Mouse (Mus musculus) heart, postnatal 10 days (tissue): ENCODE results near the gene Scgb1a1. TPM values are rescaled to one million over a fixed set of nuclear protein-coding genes. Genes with fewer than 3 reads are reported as not detected.

Source experiments
- DNase-seq, 2 experiments: peaks; one replicate each; pipeline ENCODE4 v3.0.0; 2021
- intact Hi-C: fragments of 180-260 bp; cut with DNase I; formaldehyde crosslinking; loops from one replicate; pipeline ENCODE4 v1.15.1; 2025
- total RNA-seq, 2 experiments: library from RNA; stranded (reverse); gene quantifications; 2 replicates each; pipeline ENCODE4 v1.2.3; 2021

Scgb1a1 gene
- total RNA-seq, 2 experiments from 2014 or later = 4.2 TPM; not detected in 1

GRCm38 (mm10) chr19:9047946-9048387 is 39.8 kb downstream of the Scgb1a1 start:
- intact Hi-C loops = no loop called here
- DNase-seq = no peak

- no peak for DNase-seq
- intact Hi-C loops = no loop called here
These were observed 40.4 kb downstream of the Scgb1a1 start for GRCm38 (mm10) chr19:9047207-9047945.

- no peak for DNase-seq
- intact Hi-C loops = no loop called here
These were observed 43.5 kb downstream of the Scgb1a1 start for GRCm38 (mm10) chr19:9044291-9044690.

- intact Hi-C loops = no loop called here
- no peak for DNase-seq
These were observed 44.6 kb downstream of the Scgb1a1 start for GRCm38 (mm10) chr19:9043123-9043522.

GRCm38 (mm10) chr19:9041074-9041473 is 46.7 kb downstream of the Scgb1a1 start:
- intact Hi-C loops = no loop called here
- DNase-seq = no peak

GRCm38 (mm10) chr19:9040649-9041048 is 47.1 kb downstream of the Scgb1a1 start:
- intact Hi-C loops = no loop called here
- DNase-seq = no peak

GRCm38 (mm10) chr19:9039928-9040327 is 47.8 kb downstream of the Scgb1a1 start:
- no peak for DNase-seq
- intact Hi-C loops = no loop called here

- intact Hi-C loops = no loop called here
- DNase-seq = no peak
These were observed 48.5 kb downstream of the Scgb1a1 start for GRCm38 (mm10) chr19:9039266-9039665.

- intact Hi-C loops = no loop called here
- no peak for DNase-seq
These were observed 49.6 kb downstream of the Scgb1a1 start for GRCm38 (mm10) chr19:9038136-9038535.

- DNase-seq = no peak
- intact Hi-C loops = no loop called here
These were observed 52.7 kb downstream of the Scgb1a1 start for GRCm38 (mm10) chr19:9035101-9035500.

- intact Hi-C loops = no loop called here
- no peak for DNase-seq
These were observed 53.3 kb downstream of the Scgb1a1 start for GRCm38 (mm10) chr19:9034480-9034879.

Other genes starting within 250 kb of the Scgb1a1 start
- gene Gng3, start 248.8 kb downstream of the Scgb1a1 start, total RNA-seq = not detected
- 1 to 10 TPM; 4.2 to 5.1 TPM for gene Lrrn4cl, start 237.2 kb downstream of the Scgb1a1 start, total RNA-seq
- 100 to 1,000 TPM; 123 to 126 TPM for gene Ubxn1, start 216.5 kb downstream of the Scgb1a1 start, total RNA-seq
- gene Uqcc3, start 207.0 kb downstream of the Scgb1a1 start, total RNA-seq = 10 to 100 TPM; 50.4 to 58.1 TPM
- 1 to 10 TPM; 2.0 to 9.8 TPM for gene Lbhd1, start 204.2 kb downstream of the Scgb1a1 start, total RNA-seq
- gene Gm49403, start 204.0 kb downstream of the Scgb1a1 start, total RNA-seq = not detected
- gene 1810009A15Rik, start 199.1 kb downstream of the Scgb1a1 start, total RNA-seq = 10 to 100 TPM; 16.6 to 23.0 TPM
- 1 to 10 TPM in 1 of 2 experiments, not detected in 1; 6.4 TPM for gene Gm49416, start 199.0 kb downstream of the Scgb1a1 start, total RNA-seq
- 10 to 100 TPM; 14.5 to 17.1 TPM for gene Ints5, start 195.0 kb downstream of the Scgb1a1 start, total RNA-seq
- 10 to 100 TPM; 69.3 to 74.5 TPM for gene Ganab, start 189.9 kb downstream of the Scgb1a1 start, total RNA-seq
- 10 to 100 TPM; 38.7 to 41.8 TPM for gene B3gat3, start 167.6 kb downstream of the Scgb1a1 start, total RNA-seq
- 1 to 10 TPM; 6.5 to 7.1 TPM for gene Rom1, start 158.6 kb downstream of the Scgb1a1 start, total RNA-seq
- gene Eml3, start 158.4 kb downstream of the Scgb1a1 start, total RNA-seq = 10 to 100 TPM; 16.7 to 18.7 TPM
- gene Mta2, start 146.1 kb downstream of the Scgb1a1 start, total RNA-seq = 10 to 100 TPM; 54.4 to 59.5 TPM
- gene Tut1, start 134.1 kb downstream of the Scgb1a1 start, total RNA-seq = 10 to 100 TPM in 1 of 2 experiments, 1 to 10 TPM in 1; 8.5 to 10.4 TPM
- gene Eef1g, start 120.9 kb downstream of the Scgb1a1 start, total RNA-seq = 100 to 1,000 TPM; 283 to 289 TPM
- 100 to 1,000 TPM; 348 to 380 TPM for gene Ahnak, start 98.7 kb downstream of the Scgb1a1 start, total RNA-seq
- gene Asrgl1, start 47.7 kb upstream of the Scgb1a1 start, total RNA-seq = 10 to 100 TPM; 18.5 to 18.6 TPM